Mouse (Mus musculus) lung, adult 2 months (tissue): ENCODE measurements at regions not wholly inside any gene's neighbourhood (a gene's known extent, or its start where the extent isn't known, plus 50 kb on each side); places are given as distances from the start of the nearest gene placed in this dataset.

ENCODE experiments used
- CTCF ChIP-seq: fragments of 200-500 bp; IDR thresholded peaks from 2 replicates; pipeline ENCODE4 v1.5.1; 2011; ENCODE audit warnings: mild to moderate bottlenecking, low read length, control low read depth; ENCODE audit not compliant: insufficient read depth
- POLR2A ChIP-seq: fragments of 200-500 bp; IDR thresholded peaks from 2 replicates; pipeline ENCODE4 v1.6.1; 2011; ENCODE audit warnings: low read depth, mild to moderate bottlenecking, control low read depth, low read length, borderline replicate concordance; ENCODE audit errors: extremely low read depth

DNA sequence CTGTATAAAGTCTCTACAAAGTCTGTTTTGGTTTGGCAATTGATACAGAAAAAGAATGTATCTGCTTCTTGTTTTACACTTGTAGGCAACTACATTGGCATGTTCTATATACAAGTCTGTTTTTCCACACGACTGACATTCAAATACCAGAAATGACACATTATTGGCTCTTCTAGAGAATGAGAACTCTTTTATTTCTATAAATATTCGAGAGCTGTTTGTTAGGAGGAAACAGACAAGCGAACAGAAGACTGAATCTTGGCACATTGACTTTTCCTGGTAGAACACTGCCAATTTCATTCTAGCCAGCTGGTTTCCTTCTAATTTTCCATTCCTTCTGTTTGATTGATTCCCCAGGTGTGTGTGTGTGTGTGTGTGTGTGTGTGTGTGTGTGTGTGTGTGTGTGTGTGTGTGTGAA, 270.1 kb upstream of the Megf9 start:
- TF ChIP-seq CTCF (no peak), POLR2A (no peak)
